Mouse (Mus musculus): ENCODE results near the gene Sfrp4.

GRCm38 (mm10) chr13:19599242-19599641, 23.7 kb upstream of the Sfrp4 start:
- no peak for TF ChIP-seq CTCF (IDR thresholded peaks at IDR 0.05; ENCODE audit: control insufficient read depth, insufficient read depth, insufficient replicate concordance, low read depth, low read length)
- TF ChIP-seq POLR2A (IDR thresholded peaks at IDR 0.05; ENCODE audit: control insufficient read depth, low read depth, low read length) = no peak

Data from testis, adult 2 months (tissue).